Mouse (Mus musculus): Measurements from ENCODE around the gene Hadhb. TPM values are rescaled to one million over a fixed set of nuclear protein-coding genes. Genes with fewer than 3 reads are reported as not detected.

Gene Hadhb
- total and polyA plus RNA-seq, 3 experiments, result 69.5 to 118 (median 78.3) TPM

GRCm38 (mm10) chr5:30113881-30114760 is 40.9 kb upstream of the Hadhb start:
- no peak for DNase-seq (ENCODE audit: extremely low read depth)
- Histone ChIP-seq H3K4me3 (replicated peaks in 1 of 3; ENCODE audit: low read depth in 2 of 3, low read length in 2 of 3, poor library complexity in 1 of 3) (no peak overlapping the region), H3K4me1 (ENCODE audit: control insufficient read depth in 1 of 2, insufficient read depth in 2 of 2) (peaks cover 2 to 10% of the 10 kb centered on the region in 2 experiments; a peak in 2 of 4 replicates), H3K36me3 (replicated peaks in 1 of 2; ENCODE audit: control insufficient read depth in 1 of 2, insufficient read depth in 1 of 2, low read length in 1 of 2) (peaks cover 8 to 38% of the 10 kb centered on the region in 2 experiments), H3K9ac (ENCODE audit: insufficient read depth, low read depth) (no peak overlapping the region), H3K79me2 (replicated peaks; ENCODE audit: control insufficient read depth, extremely low read depth, insufficient read depth, poor library complexity, severe bottlenecking) (no peaks in the 10 kb centered on the region), H3K27me3 (replicated peaks) (no peaks in the 10 kb centered on the region), H3K27ac (ENCODE audit: insufficient read depth, low read depth) (no peak overlapping the region), H3K9me3 (replicated peaks; ENCODE audit: low read length) (peaks cover 12% of the 10 kb centered on the region), H3K4me2 (ENCODE audit: insufficient read depth, low read depth, poor library complexity, severe bottlenecking) (no peak overlapping the region)
- in situ Hi-C loops (cut with MboI; ENCODE audit: low pct_ligation_motif_present, low pct_unique_long_range_greater_than_20kb, low sequenced_read_pairs) (no loop called here), dilution Hi-C loops (cut with MboI; ENCODE audit: extremely low pct_ligation_motif_present, extremely low pct_unique_long_range_greater_than_20kb, low sequenced_read_pairs) (no loop called here)
- TF ChIP-seq MYC (IDR thresholded peaks at IDR 0.05; ENCODE audit: low read depth, low read length), result no peak
- TF ChIP-seq RCOR1 (conservative IDR thresholded peaks at IDR 0.05; ENCODE audit: low read depth, low read length), result no peak
- TF ChIP-seq POLR2A (IDR thresholded peaks at IDR 0.05; ENCODE audit: low read depth, low read length), result no peak
- TF ChIP-seq MAX (IDR thresholded peaks at IDR 0.05; ENCODE audit: low read length), result no peak
- no peak for TF ChIP-seq KAT2A (IDR thresholded peaks at IDR 0.05; ENCODE audit: insufficient replicate concordance, low read length)
- no peak for TF ChIP-seq UBTF (IDR thresholded peaks at IDR 0.05; ENCODE audit: low read depth, low read length)
- TF ChIP-seq MAZ (IDR thresholded peaks at IDR 0.05; ENCODE audit: low read depth, low read length), result no peak
- TF ChIP-seq JUND (conservative IDR thresholded peaks at IDR 0.05; ENCODE audit: low read depth, low read length), result no peak
- no peak for TF ChIP-seq USF1 (IDR thresholded peaks at IDR 0.05; ENCODE audit: low read depth, low read length)
- TF ChIP-seq ZMIZ1 (IDR thresholded peaks at IDR 0.05; ENCODE audit: low read depth, low read length), result no peak
- no peak for TF ChIP-seq CTCF (conservative IDR thresholded peaks at IDR 0.05 in 1 of 2, IDR thresholded peaks at IDR 0.05 in 1 of 2; ENCODE audit: low read depth in 2 of 2, low read length in 2 of 2)
- no peak for TF ChIP-seq NELFE (IDR thresholded peaks at IDR 0.05; ENCODE audit: low read depth, low read length)
- no peak for TF ChIP-seq TBP (conservative IDR thresholded peaks at IDR 0.05; ENCODE audit: low read depth, low read length)
- no peak for TF ChIP-seq JUN (IDR thresholded peaks at IDR 0.05; ENCODE audit: insufficient read depth, low read depth, low read length)
- TF ChIP-seq MXI1 (IDR thresholded peaks at IDR 0.05; ENCODE audit: low read depth, low read length), result no peak
- no peak for TF ChIP-seq SIN3A (IDR thresholded peaks at IDR 0.05; ENCODE audit: low read length)
- TF ChIP-seq POLR2AphosphoS2 (IDR thresholded peaks at IDR 0.05; ENCODE audit: low read depth, low read length), result no peak
- no peak for TF ChIP-seq E2F4 (IDR thresholded peaks at IDR 0.05; ENCODE audit: insufficient replicate concordance, low read depth, low read length)
- TF ChIP-seq SMC3 (IDR thresholded peaks at IDR 0.05; ENCODE audit: low read depth, low read length), result no peak

GRCm38 (mm10) chr5:30114761-30115140 is 40.3 kb upstream of the Hadhb start:
- no peak for TF ChIP-seq MEF2A (IDR thresholded peaks at IDR 0.05; ENCODE audit: borderline replicate concordance, low read depth, low read length)
- no peak for DNase-seq (ENCODE audit: extremely low read depth)
- in situ Hi-C loops (cut with MboI; ENCODE audit: low pct_ligation_motif_present, low pct_unique_long_range_greater_than_20kb, low sequenced_read_pairs), result no loop called here

More at GRCm38 (mm10) chr5:30114761-30115140, 40.3 kb upstream of the Hadhb start:
- no peak overlapping the region for H3K27ac ChIP-seq (ENCODE audit: insufficient read depth, low read depth)
- dilution Hi-C loops (cut with MboI; ENCODE audit: extremely low pct_ligation_motif_present, extremely low pct_unique_long_range_greater_than_20kb, low sequenced_read_pairs), result no loop called here
- H3K4me1 ChIP-seq (ENCODE audit: control insufficient read depth in 1 of 2, insufficient read depth in 2 of 2), result peaks cover 2 to 17% of the 10 kb centered on the region in 2 experiments; a peak in 2 of 4 replicates
- no peaks in the 10 kb centered on the region for H3K79me2 ChIP-seq (replicated peaks; ENCODE audit: control insufficient read depth, extremely low read depth, insufficient read depth, poor library complexity, severe bottlenecking)
- H3K4me2 ChIP-seq (ENCODE audit: insufficient read depth, low read depth, poor library complexity, severe bottlenecking), result no peak overlapping the region
- H3K9ac ChIP-seq (ENCODE audit: insufficient read depth, low read depth), result no peak overlapping the region
- no peaks in the 10 kb centered on the region for H3K27me3 ChIP-seq (replicated peaks)
- no peak overlapping the region for H3K4me3 ChIP-seq (replicated peaks in 1 of 3; ENCODE audit: low read depth in 2 of 3, low read length in 2 of 3, poor library complexity in 1 of 3)
- H3K36me3 ChIP-seq (replicated peaks in 1 of 2; ENCODE audit: control insufficient read depth in 1 of 2, insufficient read depth in 1 of 2, low read length in 1 of 2), result peaks cover 14 to 45% of the 10 kb centered on the region in 2 experiments
- peaks cover 12% of the 10 kb centered on the region for H3K9me3 ChIP-seq (replicated peaks; ENCODE audit: low read length)
